Mouse (Mus musculus): ENCODE measurements at regions not wholly inside any gene's neighbourhood (a gene's known extent, or its start where the extent isn't known, plus 50 kb on each side); places are given as distances from the start of the nearest gene placed in this dataset.

- TF ChIP-seq CTCF (conservative IDR thresholded peaks at IDR 0.05; ENCODE audit: insufficient read depth, insufficient read length, low read depth, low read length) (no peak), POLR2A (IDR thresholded peaks at IDR 0.05; ENCODE audit: low read depth, low read length) (no peak)
These were observed 58.0 kb upstream of the Abhd2 start for GRCm38 (mm10) chr7:79215001-79215400.
